Mouse (Mus musculus): Measurements from ENCODE around the gene Kif2c. TPM values are rescaled to one million over a fixed set of nuclear protein-coding genes. Genes with fewer than 3 reads are reported as not detected.

Gene Kif2c
- total RNA-seq, 2 experiments from 2014 or later = 92.6 to 112 TPM

- no peak for ATAC-seq (replicated peaks; ENCODE audit: low FRiP score, poor library complexity, severe bottlenecking)
Measured at GRCm38 (mm10) chr4:117123546-117124217, 58.8 kb downstream of the Kif2c start.

DNA sequence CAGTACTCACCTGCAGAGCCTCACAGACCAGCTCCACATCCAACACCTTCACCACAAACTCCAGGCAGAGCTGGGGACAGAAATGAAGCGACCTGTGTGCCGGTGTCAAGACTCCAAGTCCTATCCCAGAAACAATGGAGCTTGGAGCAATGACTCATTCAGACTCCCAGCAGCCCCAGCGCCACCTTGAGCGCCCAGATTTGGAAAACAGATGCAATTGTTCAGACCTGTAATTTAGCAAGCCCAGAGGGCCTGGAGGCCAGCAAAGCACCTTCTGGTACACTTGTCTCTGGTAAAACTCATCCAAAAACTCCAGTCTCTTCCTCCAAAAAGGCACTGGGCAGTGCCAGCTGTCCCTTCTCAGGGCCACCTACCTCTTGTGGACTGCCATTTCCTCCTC, 60.2 kb downstream of the Kif2c start:
- no peak for ATAC-seq (replicated peaks; ENCODE audit: low FRiP score, poor library complexity, severe bottlenecking)

- peak; percentile 82 for ATAC-seq (replicated peaks; ENCODE audit: low FRiP score, poor library complexity, severe bottlenecking)
Measured at GRCm38 (mm10) chr4:117120445-117121414, 61.7 kb downstream of the Kif2c start.

DNA sequence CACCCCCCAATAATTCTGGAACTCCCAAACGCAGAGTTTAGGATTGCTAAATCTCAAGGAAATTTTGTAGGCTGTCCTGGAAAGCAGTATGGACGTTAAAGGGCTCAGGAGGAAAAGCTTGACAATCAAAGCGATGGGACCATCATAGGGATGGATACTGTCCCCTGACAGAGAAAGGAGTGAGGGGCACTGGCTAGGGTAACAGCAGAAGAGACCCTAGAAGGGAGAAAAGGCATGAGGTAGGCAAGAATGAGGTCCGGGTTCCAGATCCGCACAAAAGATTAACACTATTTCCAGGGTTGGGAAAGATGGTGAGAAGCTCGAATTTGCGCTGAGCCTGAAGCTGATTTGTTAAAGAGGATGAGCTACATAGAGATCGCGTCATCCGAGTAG, 62.4 kb downstream of the Kif2c start:
- ATAC-seq (replicated peaks; ENCODE audit: low FRiP score, poor library complexity, severe bottlenecking) = no peak

DNA sequence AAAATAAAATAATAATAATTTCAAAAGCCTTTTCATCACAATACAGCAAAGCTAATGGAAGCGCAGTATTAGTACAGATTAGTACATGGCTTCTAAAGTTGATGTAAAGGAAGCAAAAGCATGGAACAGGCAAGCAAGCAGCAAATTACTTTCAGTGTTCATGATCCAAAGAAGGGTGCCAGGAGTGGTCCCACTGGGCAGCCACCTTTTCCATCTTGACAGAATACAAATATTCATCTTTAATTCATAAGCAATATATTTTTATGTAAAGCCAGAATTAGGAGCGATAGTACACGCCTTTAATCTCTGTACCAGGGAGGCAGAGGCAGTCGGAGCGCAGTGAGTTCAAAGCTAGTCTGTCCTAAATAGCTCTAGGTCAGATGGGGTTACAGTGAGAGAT, 62.8 kb downstream of the Kif2c start:
- ATAC-seq (replicated peaks; ENCODE audit: low FRiP score, poor library complexity, severe bottlenecking) = no peak

DNA sequence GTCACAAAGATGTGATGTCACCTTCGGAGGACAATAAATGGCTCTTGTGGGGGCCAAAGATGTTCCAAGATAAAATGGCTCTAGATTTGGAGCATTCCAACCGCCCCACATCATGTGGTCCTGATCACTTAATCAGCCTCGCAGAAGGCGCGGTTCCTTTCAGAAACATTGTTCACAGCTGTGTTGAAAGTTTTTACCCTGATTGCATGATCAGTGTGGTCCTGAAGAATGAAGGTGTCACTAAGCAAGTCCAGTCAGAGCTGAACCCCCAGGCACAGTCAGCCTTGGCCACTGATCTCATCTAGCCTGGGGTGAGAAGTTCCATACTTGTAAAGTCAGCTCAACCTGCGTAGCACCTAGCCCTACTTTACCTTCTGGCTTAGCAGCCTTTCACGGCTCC, 64.5 kb downstream of the Kif2c start:
- ATAC-seq (replicated peaks; ENCODE audit: low FRiP score, poor library complexity, severe bottlenecking) = no peak

DNA sequence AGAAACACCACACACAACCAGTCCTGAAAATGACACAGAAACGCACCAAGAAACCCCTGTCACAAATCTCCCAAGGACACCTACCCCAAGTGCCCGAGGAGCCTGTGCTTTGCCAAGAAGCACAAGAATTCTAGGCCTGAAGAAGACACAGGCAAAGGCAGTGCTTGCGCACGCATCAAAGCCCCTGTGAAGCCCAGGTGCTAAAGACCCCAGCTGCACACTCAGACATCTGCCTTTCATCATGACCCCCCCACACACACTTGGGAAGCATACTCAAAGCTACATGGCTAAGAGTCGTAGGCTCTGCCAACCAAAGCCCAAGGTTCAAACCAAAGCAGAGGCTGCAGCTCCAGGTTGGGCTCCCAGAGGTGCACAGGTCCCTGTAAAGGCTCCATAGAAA, 66.8 kb downstream of the Kif2c start:
- ATAC-seq (replicated peaks; ENCODE audit: low FRiP score, poor library complexity, severe bottlenecking) = no peak

DNA sequence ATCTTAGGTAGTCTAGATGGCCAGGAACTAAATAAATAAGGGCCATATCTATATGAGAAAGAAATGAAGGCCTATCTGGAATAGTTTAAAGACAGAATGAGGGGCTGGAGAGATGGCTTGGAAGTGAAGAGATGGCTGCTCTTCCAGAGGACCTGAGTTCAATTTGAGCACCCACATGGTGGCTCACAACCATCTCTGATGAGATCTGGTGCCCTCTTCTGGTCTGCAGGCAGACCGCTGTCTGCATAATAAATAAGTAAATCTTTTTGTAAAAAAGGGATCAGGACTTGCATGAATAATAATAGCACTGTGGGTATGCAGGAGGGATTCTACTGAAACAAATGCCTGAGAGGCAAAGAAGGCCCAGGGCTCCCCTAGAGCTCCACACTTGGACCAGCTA, 69.2 kb downstream of the Kif2c start:
- no peak for ATAC-seq (replicated peaks; ENCODE audit: low FRiP score, poor library complexity, severe bottlenecking)

DNA sequence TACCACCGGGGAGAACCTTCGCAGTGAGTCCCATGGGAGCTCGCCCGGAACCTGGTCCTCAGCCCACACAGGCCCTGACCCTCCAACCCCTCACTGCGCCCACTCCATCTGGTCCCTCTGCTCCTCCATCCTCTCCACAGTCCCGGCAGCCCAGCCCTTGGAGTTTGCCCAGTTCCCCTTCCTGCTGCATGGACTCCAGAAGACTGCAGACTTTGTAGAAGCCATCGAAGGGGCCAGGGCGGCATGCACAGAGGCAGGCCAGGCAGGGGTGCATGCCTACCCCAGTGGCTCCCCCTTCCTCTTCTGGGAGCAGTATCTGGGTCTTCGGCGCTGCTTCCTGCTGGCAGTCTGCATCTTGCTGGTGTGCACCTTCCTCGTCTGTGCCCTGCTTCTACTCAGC, 71.5 kb downstream of the Kif2c start:
- no peak for ATAC-seq (replicated peaks; ENCODE audit: low FRiP score, poor library complexity, severe bottlenecking)

GRCm38 (mm10) chr4:117110249-117110648, 72.2 kb downstream of the Kif2c start:
- no peak for ATAC-seq (replicated peaks; ENCODE audit: low FRiP score, poor library complexity, severe bottlenecking)

Other genes with a start within 250 kb of the Kif2c start
- 568 and 832 TPM in 2 replicates for gene Urod, start 188.2 kb downstream of the Kif2c start, total RNA-seq (2015; ENCODE audit: low replicate concordance)
- gene Urod, start 188.2 kb downstream of the Kif2c start, total RNA-seq (2017; ENCODE audit: low replicate concordance) = 532 and 823 TPM in 2 replicates
- 9.0 and 9.2 TPM in 2 replicates for gene Hectd3, start 187.3 kb downstream of the Kif2c start, total RNA-seq (2015; ENCODE audit: low replicate concordance)
- gene Hectd3, start 187.3 kb downstream of the Kif2c start, total RNA-seq (2017; ENCODE audit: low replicate concordance) = 20.5 and 23.7 TPM in 2 replicates
- 5.0 and 7.9 TPM in 2 replicates for gene Eif2b3, start 163.2 kb downstream of the Kif2c start, total RNA-seq (2015; ENCODE audit: low replicate concordance)
- gene Eif2b3, start 163.2 kb downstream of the Kif2c start, total RNA-seq (2017; ENCODE audit: low replicate concordance) = 7.8 and 9.6 TPM in 2 replicates
- gene Ptch2, start 86.6 kb downstream of the Kif2c start, total RNA-seq (2015; ENCODE audit: low replicate concordance) = not detected in 2 replicates
- gene Ptch2, start 86.6 kb downstream of the Kif2c start, total RNA-seq (2017; ENCODE audit: low replicate concordance) = 0.30 TPM in 1 of 2 replicates, not detected in the other
- gene Btbd19, start 56.9 kb downstream of the Kif2c start, total RNA-seq (2015; ENCODE audit: low replicate concordance) = not detected in 2 replicates
- gene Btbd19, start 56.9 kb downstream of the Kif2c start, total RNA-seq (2017; ENCODE audit: low replicate concordance) = 1.2 and 5.1 TPM in 2 replicates
- gene Tctex1d4, start 55.8 kb downstream of the Kif2c start, total RNA-seq (2015; ENCODE audit: low replicate concordance) = not detected in 2 replicates
- gene Tctex1d4, start 55.8 kb downstream of the Kif2c start, total RNA-seq (2017; ENCODE audit: low replicate concordance) = not detected in 2 replicates
- gene Plk3, start 48.7 kb downstream of the Kif2c start, total RNA-seq (2015; ENCODE audit: low replicate concordance) = not detected in 2 replicates
- gene Plk3, start 48.7 kb downstream of the Kif2c start, total RNA-seq (2017; ENCODE audit: low replicate concordance) = 0.51 and 0.61 TPM in 2 replicates
- gene Rps8, start 26.4 kb downstream of the Kif2c start, total RNA-seq (2015; ENCODE audit: low replicate concordance) = 1,437 and 1,602 TPM in 2 replicates
- 328 and 447 TPM in 2 replicates for gene Rps8, start 26.4 kb downstream of the Kif2c start, total RNA-seq (2017; ENCODE audit: low replicate concordance)
- gene Tmem53, start 69.3 kb upstream of the Kif2c start, total RNA-seq (2015; ENCODE audit: low replicate concordance) = 8.4 TPM in 1 of 2 replicates, not detected in the other
- 0.39 TPM in 1 of 2 replicates, not detected in the other for gene Tmem53, start 69.3 kb upstream of the Kif2c start, total RNA-seq (2017; ENCODE audit: low replicate concordance)
- not detected in 2 replicates for gene Armh1, start 69.5 kb upstream of the Kif2c start, total RNA-seq (2015; ENCODE audit: low replicate concordance)
- gene Armh1, start 69.5 kb upstream of the Kif2c start, total RNA-seq (2017; ENCODE audit: low replicate concordance) = not detected in 2 replicates

All from erythroid progenitor cell, adult 5-6 weeks (primary cell).